Mouse (Mus musculus) heart, postnatal 4 days (tissue): Measurements from ENCODE around the gene Gmds. TPM values are rescaled to one million over a fixed set of nuclear protein-coding genes. Genes with fewer than 3 reads are reported as not detected.

Experiments used
- DNase-seq: peaks from one replicate; pipeline ENCODE4 v3.0.0; 2021
- total RNA-seq, 2 experiments: library from RNA; stranded (reverse); gene quantifications; 2 replicates each; pipeline ENCODE4 v1.2.3; 2021

Gmds gene
- total RNA-seq, 2 experiments from 2014 or later = 12.2 to 13.2 TPM

DNA sequence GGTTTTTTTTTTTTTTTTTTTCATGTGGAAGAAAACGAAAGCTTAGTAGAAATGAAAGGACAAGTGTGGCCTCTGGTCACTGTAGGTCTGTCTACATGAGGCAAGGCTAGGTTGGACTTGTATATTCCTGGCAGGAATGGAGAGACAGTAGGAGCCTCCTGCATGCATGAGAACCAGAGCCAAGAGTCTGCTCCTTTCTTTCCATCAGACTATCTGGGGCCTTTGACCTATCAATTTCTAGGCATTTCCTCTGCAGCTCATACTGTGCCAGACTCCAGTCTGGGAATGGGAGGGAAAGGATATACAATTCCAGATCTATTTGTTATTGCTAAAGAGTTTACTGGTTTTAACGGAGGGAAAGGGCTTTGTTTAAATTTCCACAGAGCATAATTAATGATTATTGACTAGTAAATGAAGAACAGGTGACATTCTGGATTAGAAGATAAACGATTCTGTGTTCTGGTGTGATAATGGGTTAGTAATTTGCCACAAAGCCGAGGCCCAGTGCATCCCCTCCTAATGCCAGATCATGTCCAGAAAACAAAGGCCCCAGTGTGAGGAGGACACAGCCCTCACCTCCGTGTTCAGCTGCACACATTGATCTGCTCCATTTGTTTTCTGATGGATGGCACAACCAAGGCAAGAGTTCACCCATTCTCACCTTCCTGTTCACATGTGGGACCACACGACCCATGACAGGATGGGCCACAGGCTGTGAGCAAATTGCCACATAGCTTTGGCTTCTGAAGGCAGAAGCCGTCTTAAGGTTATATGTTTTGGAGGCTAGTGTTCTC, 394.9 kb downstream of the Gmds start:
- DNase-seq = no peak

DNA sequence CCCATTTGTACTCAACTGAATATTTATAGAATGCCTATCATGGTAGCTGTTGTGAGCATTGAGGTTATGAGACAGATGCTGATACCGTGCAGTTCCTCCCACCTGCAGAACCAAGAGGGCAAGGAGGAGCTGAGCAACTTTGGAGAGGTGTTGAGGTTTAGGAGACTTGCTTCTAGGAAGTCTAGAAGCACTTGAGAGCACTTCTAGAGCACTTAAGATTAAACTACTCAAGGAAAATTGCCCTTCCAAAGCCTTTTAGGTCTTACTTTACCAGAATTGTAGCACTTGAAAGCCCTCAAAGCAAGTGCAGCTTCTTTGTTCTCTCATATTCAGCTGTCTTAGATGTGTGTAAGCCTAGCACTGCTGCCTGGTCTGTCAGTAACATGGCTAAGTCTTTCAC, 409.2 kb downstream of the Gmds start:
- DNase-seq = no peak

DNA sequence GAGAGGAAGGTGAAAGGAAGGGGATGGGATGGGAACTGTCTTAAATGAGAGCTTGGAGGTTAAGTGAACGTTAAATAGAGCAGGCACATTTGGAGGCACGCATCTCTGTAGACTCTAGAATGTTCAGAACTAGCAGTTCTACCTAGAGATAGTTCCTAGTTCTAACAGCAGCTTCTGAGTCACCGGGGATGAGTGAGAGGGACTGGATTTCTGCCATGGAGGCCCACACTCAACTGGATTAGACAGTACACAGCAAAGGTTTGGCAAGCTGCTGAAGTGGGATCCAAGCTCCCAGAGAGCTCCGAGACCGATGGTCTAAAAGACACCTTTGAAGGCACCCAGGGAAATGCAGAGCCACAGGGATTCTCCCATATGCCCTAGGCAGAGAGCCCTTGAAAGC, 411.9 kb downstream of the Gmds start:
- no peak for DNase-seq

DNA sequence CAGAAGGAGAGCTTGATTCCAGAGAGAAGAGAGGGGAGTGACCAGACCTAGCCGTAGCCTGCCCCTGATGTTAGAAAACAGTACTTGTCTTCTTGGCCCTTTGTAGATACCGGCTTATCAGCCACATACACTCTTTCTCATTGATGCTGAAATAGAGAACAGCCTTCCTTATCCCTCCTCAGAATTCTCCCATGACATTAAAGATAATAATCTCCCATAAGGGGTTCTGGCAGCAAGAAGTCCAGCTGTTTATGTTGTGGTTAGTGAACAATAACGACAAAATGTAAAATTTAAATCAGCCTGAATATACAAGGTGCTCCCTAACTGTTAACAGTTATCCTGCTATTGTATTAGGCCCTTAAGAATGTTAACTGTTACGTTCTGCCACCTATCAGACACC, 414.0 kb downstream of the Gmds start:
- DNase-seq = no peak

DNA sequence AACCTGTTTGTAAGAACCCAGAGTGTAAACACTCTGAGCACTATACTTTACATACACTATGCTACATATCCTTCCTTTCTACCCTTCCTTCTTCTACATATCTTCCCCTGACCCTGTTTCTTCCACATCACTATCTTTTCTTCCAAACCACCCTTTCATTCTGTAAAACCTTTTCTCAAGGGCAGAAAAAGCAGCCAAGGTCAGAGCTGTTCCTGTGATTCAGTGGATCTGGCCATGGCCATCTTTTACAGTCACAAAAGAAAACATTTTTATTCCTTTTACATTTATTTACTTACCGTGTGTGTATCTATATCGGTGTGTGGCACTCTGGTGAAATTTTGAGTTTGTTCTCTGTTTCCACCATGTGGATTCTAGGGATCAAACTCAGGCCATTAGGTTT, 418.8 kb downstream of the Gmds start:
- no peak for DNase-seq

DNA sequence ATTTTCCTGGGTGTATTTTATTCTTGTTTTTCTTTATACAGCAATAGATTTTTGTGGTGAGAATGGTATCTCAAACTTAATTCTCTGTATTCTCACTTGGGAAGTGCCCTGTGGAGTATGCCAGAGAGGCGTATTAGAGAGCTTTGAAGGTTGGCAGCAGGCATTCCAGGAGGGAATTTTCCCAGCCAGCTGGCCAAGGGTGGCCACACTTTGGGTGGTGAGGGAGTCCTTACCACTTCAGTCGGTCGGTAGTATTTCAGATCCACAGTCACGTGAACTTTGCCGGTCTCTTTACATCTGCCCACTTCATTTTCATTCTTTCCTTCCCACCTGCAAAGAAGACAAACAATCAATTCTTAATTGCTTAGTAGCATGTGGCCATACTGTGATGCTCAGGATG, 421.2 kb downstream of the Gmds start:
- DNase-seq = no peak

DNA sequence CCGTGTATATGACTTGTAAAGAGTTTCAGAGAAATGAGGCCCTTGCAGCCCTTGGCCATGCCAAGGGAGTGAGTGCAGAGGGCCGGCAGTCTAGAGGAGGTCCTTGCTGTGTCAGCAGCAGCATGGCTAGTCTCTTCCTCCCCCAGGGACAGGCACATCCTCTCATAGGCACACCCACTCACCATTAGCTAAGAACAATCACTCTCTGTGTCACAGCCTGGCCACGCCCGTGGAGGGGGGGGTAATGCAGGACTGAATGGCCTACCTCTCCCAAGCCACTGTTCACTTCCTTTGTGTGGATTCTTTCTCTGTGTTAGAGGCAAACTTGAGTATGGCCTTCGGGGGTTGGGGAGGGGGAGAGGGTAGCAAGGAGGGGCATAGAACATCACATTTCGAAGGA, 422.8 kb downstream of the Gmds start:
- DNase-seq = peak; percentile 30

DNA sequence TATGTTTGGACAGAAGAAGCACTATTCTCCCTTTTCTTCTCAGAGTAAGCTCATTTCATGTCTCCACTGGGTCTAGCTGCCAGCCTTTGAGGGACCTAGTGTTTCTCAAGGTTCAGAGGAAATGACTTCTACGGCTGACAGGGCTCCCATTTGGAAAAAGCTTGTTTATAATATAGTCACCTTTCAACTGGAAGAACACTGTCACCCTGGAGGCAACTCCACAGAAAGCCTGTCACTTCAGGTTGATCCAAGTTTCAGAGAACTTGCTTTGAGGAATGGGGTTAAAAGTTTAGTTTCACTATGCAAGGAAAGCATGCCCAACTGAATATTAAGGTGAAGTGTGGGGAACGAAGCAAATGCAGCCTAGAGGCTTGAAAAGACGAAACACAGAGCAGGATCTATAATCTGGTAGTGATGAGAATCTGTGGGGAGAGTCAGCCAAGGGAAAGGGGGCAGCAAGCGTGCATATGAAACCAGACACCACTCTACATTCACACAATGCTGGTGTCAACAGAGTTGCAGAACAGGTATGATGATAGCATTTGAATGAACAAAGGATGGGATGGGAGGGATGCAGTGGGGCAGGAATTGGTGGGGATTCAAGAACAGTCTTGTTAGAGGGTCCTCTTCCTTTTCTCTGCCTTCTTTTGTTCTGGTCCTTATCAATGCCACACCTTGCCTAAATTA, 423.5 kb downstream of the Gmds start:
- DNase-seq = no peak

DNA sequence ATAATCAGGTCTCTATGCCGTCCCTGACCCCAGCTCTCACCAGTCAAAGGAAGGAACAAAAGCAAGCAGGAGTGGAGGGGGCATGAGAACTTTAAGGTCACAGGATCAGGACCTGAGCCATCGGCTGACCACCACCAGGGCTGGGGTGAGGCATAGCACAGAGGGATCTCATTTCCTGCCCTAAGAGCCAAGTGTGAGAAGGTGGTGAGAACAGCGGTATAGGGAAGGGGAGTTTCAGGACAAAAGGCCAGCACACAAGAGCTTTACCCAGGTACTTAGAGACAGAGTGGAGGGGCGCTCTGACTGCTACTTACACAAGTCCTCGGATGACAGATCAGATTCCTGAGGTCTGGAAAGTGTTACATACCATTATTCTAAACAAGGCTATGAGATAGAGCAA, 426.6 kb downstream of the Gmds start:
- no peak for DNase-seq

DNA sequence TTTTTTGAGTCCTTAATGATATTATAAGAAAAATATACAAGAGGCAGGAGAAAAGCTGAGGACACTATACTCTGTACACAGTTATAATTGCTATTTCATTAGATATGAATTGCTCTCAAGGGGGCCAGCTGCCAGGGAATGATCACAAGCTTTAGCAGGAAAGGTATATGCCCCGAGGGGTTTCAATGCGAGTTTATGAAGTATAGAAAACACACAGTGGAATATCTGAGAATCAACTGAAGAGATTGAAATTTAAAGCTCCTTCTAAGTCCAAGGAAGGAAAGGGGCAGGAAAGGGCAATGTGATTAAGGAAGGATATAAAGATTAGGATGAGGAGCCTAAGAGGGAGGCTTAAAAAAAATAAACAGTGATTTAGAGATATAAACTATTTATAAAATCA, 427.2 kb downstream of the Gmds start:
- DNase-seq = no peak

DNA sequence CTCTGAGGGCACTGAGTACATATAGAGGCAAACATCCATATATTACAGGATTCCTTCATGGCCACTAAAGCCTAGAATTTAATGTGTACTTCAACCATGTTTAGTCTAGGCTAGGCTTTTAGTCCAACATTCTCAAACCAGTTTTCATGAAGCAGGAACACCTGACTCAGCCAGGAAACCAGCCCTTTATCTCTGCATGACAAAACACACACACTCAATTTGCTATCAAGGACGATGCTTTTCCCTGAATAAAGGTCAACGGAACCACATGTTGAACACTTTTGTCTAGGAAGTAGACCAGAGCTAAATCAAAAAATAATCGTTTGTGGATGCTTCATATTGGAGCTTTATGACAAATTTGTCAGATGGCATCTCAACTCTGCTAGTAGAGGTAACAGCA, 429.5 kb downstream of the Gmds start:
- no peak for DNase-seq

DNA sequence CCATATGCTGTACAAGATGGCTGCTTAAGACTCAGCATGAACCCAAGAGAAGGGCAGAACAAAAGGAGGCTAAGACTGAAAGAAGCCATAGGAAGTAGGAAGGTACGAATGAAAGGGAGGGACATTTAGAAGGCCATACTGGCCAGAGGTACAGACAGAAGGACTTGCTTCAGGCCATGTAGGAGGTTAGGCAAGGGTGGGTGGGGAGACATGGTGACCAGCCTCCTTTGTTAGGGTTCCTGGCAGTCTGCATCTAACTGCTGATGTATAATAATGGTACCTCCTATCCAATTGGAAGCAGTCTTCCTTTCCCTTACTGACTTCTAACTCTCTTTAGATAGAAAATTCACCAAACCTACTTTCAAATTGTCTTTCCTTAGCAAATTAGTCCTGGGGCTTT, 432.0 kb downstream of the Gmds start:
- DNase-seq = no peak

DNA sequence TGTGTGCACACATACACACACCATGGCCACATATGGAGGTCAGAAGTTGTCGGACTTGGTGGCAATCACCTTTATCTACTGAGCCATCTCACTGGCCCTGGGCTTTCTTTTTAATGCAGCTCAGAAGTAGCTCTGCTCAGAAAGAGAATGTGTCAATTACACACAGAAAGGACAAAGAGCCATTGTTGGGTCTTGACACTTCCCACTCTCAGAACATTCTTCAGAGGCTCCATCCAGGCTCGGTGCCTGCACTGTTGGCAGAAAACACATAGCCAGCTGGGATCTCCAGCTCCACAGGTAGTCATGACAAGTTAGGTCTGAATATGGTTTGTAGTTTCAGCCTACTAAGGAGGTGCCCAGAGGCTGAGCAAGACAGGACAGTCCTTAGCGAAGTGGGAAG, 438.3 kb downstream of the Gmds start:
- no peak for DNase-seq

DNA sequence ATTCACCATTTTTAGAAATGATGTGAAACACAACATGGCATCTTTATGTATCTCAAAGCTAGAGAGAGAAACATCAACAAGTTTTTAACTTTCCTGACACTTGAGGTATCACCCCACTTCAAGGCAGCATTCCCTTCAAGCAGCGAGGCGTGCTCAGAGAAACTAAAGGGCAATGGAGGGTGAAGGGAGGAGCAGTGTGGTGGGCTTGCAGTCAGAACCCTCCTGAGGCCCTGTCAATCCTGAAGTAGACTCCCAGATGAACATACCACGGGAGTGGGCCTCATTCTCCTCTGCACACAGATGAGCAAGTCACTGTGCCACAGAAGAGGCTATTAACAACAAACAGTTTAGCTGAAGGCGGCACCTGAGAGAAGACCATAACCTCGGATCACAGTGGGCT, 439.1 kb downstream of the Gmds start:
- no peak for DNase-seq

DNA sequence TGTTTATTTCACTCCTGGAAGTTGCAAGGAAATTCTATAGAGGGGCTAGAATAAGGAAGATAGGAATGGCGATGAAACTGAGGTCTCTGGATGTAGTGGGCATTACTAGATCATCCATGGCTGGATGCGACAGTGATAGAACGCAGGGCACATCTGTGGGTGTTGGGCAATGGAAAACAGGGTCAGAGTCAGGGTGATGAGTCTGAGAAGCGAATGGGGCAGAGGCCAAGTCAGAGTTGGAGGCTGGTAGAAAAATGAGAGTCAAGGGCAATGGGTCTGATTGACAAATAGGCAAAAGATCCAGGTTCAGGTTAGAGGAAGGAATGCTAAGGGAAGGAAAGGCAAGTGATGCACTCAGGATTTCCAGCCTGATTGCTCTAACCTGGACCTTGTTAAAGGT, 441.0 kb downstream of the Gmds start:
- DNase-seq = no peak

DNA sequence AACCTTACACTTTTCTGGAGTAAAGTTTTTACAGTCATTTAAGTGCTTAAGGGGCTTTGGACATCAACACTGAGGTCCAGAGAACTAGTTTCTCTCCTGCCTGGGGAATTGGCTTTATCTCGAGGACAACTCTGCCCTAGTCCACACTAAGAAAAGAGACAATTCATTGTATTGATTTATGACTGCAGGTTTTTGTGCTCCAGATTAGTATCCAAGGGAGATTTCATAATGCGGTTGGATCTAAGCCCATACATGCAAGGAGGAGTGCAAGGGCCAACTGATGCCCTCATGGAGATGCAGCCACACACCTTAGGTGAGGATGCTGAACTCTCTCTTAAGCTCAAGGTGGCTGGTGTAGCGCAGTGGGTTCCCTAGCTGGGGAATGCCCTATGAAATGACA, 444.0 kb downstream of the Gmds start:
- DNase-seq = no peak

DNA sequence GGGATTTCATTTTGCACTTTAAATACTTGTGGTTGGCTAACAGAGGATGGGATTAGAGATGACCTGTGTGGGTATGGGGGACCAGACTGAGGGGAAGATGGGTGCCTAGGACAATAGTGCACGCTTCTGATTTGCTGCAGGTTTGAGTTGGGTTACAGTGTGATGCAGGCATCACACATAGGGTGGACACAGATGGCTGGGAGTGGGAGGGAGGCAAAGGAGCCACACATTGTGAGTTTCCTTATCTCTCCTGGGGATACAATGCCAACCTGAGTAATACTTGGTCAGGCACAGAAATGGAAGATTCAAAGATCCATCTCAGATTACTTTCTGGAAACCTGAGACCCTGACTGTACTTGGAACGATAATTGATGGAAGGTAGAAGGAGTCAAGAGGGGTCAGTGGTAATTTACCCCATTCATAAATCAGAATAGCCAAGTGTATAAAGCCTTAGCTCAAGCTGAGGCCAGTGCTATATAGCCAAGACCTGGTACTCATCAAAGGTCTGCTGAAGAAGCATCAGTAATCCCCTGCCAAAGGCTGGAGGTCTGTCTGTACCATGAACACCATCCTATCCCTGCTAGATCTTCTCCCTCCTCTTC, 445.5 kb downstream of the Gmds start:
- no peak for DNase-seq

DNA sequence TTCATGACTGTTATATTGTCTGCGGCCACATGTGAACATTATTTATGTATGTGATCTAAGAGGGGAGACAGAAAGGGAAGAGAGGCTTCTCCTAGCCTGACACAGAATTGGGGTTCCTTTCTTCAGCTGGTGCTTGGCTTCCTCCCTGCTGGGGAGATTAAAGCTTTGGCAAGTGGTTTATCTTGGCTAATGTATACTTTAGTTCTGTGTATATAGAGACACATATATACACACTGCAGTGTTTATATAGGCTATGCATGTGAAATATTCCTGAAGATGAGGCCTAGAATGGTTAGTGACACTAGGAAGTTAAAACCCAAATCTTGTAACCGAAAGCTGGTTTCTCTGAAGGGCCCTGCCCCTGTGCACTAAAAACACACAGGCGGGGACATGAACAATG, 450.0 kb downstream of the Gmds start:
- no peak for DNase-seq

DNA sequence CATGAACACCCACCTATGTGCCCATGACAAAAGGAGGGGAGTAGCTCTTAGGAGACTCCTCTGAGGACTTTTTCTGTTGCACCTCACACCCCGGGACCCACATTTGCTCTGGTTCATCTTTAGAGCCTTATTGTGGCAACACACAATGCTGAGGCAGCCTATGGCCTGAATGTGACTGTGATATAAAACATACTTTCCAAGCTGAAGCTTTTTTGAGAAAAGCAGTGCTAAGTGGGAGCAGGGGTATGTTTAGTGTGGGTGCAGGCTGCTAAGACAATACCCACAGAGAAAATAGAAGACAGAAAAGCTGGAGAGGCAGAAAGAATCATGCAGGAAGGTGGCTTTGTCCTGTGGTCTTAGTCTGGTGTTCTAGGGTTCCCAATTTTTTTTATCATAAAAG, 452.8 kb downstream of the Gmds start:
- no peak for DNase-seq

DNA sequence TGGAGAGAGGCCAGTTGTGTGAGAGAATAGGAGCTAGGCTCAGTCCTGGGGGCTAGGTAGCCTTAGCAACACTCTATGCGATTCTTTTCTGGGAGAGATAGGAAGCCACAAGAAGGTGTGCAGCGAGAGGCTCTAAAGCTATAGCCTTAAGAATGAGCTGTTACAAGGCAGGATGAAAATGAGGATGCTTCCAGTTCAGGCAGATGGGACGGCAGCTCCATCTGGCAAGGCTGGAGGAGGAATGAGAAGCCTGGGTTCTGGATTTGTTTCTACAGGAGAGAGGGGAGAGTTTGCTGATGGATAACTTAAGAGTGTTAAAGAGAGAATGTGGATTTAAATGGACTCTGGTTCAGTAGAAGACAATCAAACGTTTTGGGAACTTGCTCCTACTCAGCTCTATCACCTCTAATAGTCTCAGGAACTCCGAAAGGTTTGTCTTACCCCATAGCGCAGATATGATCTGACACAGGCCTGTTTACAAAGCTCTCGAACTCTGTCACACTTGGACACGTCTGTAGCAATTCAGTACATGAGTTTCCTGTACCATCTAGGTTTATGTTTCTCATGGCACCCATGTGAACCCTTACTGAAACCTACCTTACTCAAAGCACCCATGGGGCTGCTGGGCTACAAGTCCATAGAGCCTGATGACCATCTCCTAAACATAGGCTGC, 459.6 kb downstream of the Gmds start:
- DNase-seq = no peak

DNA sequence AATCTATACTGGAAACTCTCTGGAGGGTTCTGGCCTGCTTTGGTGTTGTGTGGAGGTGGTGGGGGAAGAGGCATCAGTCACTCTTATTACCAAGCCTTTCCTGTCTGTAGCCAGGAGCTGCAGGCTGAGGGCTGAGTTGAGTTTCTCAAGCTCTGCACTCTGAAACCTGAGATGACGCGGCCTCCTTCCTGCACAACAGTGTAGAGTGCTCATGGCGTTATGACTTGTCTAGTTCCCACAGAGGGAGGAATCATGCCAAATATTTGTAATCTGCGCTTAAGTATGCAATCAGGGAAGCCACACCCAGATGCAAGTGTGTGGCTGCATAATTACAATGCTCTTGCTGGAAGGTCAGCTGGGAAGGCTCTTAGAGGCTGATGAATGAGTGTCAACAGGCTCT, 461.5 kb downstream of the Gmds start:
- DNase-seq = peak; percentile 45

DNA sequence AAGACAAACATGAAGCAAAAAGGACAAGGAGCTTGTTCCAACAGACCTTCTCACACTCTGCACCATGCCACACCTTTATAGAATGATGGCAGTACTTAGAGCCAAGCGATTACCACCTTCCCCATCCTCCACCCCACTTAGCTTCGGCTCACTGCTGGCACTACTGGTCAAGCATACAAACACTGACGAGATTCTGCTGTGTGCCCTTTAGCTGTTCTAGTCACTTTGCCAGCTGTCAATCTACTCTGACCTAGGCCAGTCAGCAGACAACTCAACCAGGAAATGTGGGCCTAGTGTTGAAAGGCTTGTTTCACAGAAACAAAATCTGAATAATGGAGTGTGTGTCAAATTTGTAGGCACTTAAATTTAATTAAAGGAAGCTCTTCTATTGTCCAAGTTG, 464.1 kb downstream of the Gmds start:
- no peak for DNase-seq

DNA sequence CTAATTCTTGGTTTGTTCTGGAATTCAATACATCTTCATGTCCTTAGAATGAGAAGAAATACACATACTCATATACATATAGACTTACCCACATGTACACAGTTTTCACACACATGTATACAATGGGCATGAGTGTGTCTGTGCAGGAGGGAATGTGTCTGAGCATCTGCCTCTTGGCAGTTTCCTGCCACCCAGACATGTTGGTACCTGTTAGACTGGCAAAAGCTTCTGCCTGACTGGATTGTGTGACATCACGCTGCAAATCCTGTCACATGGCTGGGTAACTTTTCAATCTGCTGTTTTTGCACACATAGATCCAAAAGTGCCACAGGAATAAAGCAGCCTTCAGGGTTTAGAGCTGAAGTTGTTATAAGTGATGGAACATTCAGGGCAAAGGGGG, 465.3 kb downstream of the Gmds start:
- no peak for DNase-seq

DNA sequence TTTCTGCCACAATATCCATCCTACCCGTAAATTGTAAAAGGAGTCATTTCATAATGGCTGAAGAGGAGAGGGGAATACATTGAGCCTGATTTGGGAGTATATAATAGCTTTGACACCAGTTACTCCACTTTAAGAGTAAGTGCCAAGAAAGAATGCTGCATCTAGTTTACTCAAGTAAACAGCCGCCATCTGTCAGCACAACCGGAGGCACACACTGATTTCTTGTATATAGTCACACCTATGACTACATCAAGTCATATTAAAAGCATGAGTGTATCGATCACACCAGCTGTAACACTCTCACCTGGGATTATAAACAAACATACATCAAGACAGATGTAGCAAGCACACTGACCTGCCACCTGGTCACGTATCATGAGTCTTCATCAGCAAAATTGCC, 473.8 kb downstream of the Gmds start:
- DNase-seq = no peak
